Mouse (Mus musculus) monocyte, adult 2 months (primary cell): ENCODE measurements around the gene Mobp.

ENCODE experiments used
- DNase-seq, 2 experiments: peaks; one replicate each; pipeline ENCODE4 v3.0.0; 2022; ENCODE audit warnings: low spot score in 2 of 2, low read depth in 1 of 2

Gene Mobp

DNA sequence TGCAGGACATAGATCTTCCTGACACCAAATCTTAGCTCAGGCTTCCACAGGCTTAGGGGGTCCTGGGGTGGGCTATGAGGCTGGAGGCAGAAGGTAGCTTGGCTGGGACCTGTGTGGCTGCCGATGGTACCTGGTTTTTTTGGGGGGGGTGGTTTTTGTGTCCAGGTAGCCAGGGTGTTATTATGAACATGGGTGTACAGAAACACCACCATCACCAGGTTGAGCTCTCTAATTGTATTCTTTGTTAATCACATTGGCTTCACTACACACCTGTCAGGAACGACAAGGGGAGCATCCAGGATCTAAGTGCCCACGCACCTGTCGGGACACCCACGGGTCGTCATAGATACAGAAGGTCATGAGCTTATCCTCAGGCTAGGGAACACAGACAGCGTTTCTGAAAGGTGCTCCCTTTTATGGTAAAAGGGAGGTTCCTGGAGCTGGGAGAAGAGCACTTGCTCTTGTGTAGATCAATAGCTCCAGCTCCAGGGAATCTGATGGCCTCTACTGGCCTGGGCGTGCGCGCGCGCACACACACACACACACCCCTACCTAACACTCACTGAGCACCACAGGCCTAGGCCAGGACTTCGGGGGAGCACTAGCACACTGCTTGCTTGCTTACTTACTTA is 14.9 kb upstream of the Mobp start:
- DNase-seq = no peak

DNA sequence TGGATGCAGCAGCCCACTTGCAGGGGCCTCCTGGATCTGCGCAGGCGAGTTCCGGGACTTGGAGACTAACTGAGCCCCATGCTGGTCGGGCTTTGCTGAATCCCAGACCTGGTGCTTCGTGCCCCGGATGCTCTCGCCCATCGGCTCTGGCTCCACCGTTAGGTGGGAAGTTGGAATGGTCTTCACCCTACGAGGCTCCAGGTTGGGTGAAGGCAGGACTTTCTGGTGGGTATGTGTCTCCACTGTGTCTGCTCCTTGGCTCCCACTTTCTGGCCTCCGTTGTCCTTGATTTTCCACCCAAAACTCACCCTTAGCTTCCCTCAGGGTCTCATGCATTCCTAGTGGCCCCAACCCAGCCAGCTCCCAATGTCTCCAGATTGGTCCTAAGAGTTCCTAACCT is 14.1 kb upstream of the Mobp start:
- DNase-seq = no peak

DNA sequence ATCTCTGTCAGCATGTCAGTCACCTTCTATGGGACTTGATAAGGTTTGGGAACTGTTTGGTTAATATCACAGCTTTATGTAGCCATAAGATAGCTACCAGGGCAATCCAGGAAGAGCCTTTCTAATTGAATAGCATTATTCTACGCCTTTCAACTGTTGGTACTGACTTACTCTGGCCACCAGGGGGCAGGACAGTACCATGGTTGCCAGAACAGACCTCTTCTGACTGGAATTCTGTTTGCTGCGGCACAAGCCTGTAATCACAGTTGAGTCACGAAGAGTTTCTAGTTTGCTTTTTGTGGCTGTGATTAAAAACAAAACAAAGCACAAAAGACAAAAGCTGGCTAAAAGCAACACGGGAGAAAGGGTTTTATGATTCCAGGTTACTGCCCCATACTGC is 8.9 kb upstream of the Mobp start:
- DNase-seq = peak in 1 of 2 experiments; percentile 40

DNA sequence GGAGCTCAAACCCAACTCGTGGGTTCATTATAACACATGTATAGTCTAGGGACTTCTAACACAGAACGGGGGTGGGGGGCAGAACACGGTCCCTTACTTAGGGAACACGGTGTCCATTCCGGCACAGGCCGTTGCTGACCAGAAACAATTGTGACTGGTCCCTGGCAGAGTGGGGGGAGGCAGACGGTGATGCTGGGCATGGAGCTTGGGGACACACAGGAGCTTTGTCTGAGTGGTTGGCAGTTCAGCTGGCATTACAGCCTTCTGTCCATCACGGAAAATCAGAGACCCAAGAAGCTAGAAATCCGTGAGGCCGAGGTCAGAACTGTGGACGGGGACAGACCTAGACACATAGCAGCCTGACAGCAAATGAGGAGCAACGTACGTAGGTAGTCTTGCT is 5.0 kb upstream of the Mobp start:
- no peak for DNase-seq

DNA sequence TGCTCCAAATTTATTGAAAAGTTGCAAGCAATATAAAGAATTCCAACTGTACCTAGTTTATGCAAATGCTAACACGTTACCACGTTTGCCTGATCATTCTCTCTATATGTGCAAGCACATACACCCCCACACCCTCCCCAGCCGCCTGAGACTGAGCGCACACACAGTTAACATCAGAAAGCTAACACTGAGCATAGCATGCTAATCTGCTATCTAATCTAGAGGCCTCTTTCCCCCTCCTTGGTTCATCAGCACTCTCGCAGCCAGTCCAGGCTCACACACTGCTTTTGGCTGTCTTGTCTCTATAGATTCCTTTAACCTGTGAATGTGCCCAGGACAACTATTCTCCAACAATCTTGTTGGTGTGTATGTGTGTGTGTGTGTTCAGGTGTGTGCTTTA is 1.6 kb downstream of the Mobp start:
- no peak for DNase-seq

DNA sequence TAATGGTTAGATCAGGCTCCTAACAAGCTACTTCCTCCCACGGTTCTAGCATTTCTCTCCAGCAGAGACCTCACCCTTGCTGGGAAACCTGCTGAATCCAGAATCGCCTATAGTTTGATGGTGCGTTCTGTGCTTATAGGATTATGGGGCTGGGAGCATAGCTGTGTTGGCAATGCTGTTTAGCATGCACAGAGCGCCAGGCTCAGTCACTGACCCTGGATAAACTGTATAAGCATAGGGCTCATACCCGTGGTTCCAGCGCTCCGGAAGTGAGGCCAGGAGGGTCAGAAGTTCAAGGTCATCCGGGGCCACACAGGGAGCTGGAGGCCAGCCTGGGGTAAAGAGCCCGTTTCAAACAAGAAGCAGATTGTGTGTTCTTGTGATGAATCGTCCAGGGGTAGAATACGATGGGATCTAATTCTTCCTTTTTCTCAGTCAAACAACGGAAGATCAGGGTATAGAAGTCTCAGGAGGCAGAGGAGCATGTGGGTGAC is 2.4 kb downstream of the Mobp start:
- no peak for DNase-seq

DNA sequence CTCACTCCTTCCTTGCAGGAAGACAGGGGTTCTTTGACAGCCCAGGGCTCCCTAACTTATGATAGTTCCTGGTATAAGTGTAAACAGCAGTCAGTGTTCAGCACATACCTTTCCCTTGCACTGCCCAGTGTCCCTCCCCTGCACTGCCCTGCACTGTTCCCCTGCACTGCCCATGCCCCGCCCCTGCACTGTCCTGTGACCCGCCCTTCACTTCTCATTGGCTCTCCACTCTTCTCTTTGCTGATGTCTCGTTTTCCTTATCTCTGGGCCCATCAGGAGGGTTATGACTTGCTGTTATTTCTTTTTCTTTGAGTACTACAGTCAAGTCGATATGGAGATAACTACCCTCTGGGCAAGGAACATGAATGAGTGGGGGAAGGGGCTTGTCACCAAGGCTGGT is 8.5 kb downstream of the Mobp start:
- DNase-seq = no peak

DNA sequence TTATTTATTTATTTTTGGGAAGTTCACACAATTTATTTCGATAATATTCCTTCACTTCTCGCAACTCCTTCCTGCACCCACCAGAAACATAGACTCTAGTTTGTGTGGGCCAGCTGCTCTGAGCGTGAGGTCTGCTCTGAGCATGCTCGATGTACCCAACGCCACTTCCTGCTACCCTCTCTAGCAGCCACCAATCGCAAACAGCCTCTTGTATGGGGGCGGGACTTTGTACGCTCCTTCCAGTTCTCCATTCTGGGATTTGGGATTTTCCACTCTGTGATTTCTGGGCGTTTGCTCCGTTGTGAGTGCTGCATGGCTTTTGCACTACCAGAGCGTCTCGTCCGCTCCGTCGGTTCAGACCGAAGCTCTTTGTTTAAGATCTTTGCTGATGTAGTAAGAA is 14.4 kb downstream of the Mobp start:
- DNase-seq = no peak

DNA sequence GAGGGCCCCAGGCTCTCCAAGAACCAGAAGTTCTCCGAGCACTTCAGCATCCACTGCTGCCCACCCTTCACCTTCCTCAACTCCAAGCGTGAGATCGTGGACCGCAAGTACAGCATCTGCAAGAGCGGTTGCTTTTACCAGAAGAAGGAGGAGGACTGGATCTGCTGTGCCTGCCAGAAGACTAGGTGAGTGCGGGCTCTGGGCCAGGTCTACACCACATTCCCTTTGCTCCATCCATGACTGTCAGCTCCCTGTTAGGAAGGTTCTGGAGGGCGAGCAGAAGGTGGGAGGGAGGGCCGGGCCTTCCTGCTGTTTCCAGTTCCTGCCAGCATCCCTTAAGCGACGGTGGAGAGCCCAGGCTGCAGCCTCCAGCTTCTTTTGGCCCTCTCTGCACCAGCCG is 18.3 kb downstream of the Mobp start:
- no peak for DNase-seq

DNA sequence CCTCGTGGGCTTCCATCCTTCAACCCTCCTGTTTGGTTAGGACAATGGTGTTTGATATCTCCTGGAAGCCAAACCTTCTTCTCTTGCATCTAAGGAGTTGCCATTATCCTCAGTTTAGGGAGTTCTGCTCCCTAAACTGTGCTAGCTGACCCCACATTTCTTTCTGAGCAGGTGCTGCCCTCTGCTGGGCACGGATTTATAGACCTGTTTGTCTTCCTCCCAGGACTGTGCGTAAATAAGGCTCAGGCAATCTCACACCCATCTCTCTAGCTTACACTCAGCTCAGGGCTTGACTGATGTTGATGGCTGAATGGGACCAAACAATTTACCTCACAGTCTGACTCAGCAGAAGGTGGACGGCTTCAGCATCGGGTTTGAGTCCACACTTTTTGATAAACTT is 21.8 kb downstream of the Mobp start:
- DNase-seq = peak in 1 of 2 experiments; percentile 27

DNA sequence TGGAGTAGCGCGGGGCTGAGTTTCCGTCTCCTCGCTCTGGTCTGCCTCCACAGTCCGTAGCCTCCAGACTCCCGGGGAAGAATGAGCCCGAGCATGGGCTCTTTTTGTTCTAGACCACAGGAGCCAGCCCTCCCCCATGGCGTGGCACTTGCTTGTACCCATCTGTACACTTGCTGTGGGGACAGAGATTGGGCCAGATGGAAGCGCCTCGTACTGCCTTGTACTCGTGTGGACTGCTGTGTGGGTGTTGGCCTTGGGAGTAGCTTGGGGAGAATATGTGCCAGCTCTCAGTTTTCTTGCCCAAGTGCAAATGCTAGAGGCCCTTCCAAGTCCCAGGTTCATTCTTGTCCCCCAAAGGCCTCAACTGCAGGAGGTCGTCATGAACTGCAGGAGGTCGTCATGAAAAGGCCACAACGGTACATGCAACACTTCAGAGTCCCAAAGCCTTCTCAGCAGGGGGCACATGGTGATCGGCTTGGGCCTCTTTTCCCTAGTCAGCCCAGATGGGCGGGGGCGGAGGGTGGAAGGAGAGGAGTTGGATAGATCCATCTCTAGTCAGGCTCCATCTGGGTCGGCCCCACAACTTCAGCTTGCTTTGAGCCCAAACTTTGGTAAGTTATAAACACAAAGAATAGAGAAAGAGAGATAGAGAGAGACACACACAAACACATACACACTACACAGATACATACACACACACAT is 25.1 kb downstream of the Mobp start:
- no peak for DNase-seq

DNA sequence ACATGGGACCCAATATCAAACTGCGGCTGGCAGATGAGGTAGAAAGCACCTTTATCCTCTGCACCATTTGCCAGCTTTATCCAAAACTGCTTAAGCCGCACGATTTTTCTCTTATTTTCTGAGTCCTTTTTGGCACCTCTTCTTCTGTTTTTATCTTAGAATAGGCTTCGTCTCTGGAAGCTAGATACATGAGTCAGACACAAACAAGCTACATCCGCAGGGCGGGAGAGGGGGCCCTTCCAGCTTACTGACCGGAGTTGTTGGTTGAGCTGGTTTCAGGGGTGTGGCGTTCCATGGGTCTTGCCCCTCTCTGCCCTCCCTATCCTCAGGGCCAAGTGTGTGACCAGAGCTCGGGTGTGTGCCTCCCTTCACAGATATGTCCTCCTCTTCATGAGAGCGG is 29.3 kb downstream of the Mobp start:
- no peak for DNase-seq

DNA sequence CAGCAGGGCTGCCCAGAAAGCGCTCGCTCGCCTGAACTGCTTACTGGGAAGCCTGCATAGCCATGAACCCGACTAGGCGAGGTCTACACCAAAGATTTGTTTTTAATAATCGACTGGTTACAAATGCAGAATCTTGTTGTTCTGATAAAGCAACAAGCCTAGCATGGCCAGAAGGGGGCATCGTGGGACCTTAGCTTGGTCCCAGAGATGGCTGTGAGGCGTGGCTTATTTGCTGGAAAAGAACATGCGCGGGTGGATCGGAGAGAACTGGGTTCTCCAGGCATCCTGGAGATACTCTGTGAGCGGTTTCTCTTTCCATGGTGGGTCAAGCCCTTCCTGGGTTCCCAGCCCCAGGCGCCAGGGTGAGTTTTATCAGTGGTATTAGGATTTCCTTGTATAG is 35.0 kb downstream of the Mobp start:
- DNase-seq = no peak

DNA sequence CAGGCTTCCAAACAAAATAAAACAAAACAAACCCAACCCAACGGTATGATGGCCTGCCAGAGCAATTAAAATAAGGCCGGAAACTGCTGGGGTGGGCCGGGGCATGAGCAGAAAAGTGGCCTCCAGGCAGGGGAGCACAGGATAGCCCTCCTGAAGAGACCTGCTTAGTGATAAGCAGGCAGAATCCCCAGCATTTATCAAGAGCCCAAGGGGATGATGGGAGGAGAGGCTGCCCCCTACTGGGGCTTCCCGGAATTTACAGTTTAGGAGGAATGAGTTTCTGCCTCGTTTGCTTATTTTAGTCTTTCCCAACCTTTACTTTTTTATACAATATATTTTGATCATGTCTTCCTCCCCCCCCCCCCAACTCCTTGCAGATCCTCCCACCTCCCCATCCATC is 37.3 kb downstream of the Mobp start:
- no peak for DNase-seq

DNA sequence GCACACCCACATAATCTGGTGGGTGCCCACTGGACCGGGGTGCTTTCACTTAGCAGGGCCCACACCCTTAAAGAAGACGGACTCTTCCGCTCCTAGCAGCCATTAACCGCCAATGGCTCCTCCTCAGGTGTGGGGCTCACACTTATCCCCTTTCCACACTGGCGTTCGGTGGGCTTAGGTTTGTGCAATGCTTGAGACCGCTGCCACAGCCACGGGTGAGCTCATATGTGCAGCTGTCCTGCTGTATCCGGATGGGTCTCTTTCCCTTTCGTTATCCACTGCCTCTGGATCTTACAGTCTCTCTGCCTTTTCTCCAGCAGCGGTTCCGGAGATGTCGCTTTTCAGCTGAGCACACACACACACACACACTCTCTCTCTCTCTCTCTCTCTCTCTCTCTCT is 41.4 kb downstream of the Mobp start:
- DNase-seq = no peak

DNA sequence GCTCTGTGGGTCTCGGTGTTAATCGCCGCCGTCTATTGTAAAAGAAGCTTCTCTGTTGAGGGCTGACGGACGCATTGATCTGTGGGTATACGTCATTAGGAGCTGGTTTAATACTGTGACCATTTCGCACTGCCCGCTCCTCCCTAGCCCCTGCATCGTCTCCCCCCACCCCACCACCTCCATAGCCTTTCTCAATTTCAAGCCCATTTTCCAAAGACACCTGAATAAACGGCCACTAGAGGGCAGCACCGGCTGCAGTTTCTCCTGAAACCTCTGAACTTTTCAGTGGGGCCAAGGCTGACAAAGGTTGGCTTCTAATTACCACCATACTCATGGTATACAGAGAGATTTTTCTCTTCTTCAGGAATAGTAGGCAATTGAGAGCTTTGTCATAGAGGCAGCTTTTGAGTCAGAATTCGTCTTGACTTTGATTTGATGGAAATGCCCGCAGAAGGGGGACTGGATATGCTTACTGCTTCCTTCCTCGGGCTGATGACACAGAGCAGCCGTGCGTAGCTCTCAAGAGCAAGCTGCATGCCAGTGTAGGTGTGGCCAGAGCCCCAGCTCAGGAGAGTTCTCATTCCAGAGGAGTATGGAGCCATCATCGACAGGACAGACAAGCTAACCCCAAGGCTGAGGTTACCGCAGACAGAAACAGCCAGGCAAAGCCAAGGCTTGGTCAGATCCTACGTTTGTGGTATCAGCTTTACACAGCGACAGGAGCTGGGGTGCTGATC is 42.0 kb downstream of the Mobp start:
- DNase-seq = peak in 1 of 2 experiments; percentile 13

DNA sequence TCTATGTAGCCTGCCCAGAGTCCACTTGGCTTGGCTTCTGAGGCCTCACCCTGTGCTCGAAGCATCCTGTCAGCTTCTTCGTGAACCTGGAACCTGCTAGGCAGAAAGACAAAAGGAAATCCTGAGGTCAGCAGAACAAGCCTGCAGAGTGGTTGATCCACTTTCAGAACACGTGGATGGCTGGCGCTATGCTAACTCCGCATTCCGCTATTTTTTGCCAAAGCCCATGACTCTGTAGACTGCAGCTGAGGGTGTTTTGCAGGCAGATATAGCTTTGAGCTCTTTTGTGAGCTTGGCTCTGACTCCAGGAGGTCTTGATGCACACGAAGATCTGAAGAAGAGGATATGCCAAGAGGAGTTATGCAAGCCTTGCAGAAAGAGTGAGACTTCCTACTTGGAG is 43.2 kb downstream of the Mobp start:
- DNase-seq = no peak

DNA sequence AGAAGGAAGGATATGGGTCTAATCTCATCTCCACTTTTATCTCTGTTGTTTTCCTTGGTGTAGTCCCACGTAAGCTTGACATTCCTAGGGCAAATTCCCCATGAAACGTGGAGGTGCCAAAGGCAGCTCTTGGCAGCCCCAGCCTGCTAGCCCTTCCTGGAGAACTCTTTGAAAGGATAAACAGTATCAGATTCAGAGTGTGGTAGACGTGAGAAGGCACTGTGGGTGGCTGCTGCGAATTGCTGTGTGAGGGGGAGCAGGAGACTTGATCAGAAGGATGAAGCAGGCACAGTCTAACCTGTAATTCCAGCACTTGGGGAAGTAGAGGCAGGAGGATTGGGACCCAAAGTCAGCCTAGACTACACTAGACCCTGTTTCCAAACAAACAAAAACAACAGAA is 51.4 kb downstream of the Mobp start:
- DNase-seq = no peak

DNA sequence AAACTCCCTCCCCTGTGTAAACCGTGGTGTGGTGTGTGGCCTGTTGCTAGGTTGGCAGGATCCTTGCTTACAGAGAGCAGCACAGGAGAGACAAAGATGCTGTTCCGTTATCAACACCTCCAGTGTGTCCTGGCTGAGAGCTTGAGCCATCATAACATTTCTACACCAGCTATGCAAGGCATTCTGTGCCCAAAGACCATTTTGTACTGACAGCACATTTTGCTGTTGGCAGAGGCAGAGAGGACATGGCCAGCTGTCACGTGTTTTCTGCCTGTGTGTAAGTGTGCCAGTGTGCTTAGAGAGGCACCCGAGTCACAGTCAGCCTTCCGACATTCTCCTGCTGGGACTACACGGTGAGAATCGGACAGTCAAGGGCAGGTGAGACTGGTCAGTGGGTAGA is 52.2 kb downstream of the Mobp start:
- no peak for DNase-seq

DNA sequence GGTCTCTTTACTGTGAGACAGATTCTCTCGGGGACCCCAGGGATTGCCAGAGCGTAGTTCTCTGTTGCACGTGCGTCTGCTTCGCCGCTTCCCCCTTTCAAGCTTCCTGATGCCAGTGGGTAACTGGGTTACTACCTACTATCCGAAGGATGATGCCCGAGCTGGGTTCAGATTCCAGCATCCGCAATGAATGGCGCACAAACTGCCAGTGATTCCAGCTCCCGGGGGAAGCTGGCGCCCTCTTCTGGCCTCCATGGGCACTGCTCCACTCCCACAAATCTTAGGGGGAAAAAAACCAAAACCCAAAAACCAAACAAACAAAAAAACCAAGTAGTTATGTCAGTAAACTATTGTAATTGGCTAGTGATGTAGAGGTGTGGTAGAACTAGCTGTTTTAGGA is 53.2 kb downstream of the Mobp start:
- no peak for DNase-seq

DNA sequence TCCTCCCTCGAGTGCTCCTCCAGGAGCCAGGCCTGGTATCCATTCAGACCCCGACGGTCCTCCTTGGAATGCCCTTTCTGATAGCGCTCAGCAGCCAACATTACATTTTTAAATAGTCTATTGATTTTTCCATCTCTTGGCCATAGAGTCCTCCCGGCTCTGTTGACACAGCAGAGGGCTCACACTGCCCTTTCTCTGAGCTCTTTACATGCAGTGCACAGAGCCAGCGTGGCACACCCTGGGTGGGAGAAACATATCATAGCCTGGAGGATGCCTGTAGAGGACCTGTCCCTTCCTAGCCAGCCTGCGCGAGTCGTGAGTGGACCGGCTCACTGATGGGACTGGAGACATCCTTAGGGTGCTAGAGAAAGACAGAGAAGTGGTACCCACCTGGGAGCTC is 54.4 kb downstream of the Mobp start:
- DNase-seq = no peak

DNA sequence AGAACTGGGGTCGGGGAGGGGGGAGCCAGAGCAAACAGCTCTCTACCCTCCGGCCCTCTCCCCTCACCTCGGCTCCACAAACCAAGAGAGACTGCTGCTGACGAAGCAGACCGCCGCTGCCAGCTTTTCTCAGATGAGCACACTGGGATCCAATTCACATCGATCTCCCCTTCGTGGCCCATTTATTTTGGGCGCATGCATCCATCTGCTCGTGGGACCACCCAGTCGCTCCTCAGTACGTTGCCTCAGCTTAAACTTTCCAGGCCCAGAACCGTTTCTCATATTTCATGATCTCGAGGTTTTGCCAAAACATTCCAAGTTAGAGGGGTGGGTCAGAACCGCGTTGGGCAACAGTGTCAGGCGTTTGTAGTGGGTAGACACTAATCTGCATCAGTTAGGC is 57.4 kb downstream of the Mobp start:
- DNase-seq = no peak
